Mouse (Mus musculus) urinary bladder, postnatal 25 days (tissue): ENCODE measurements around the gene 4930404N11Rik.

Experiments
- DNase-seq: peaks from one replicate; pipeline ENCODE4 v3.0.0; 2022; ENCODE audit warnings: low spot score

4930404N11Rik gene

GRCm38 (mm10) chr10:81379809-81380378, 14.3 kb upstream of the 4930404N11Rik start:
- DNase-seq, result no peak

- DNase-seq, result no peak
Measured at GRCm38 (mm10) chr10:81379183-81379553, 13.6 kb upstream of the 4930404N11Rik start.

GRCm38 (mm10) chr10:81378553-81379182, 13.1 kb upstream of the 4930404N11Rik start:
- DNase-seq, result peak; percentile 100

- DNase-seq, result no peak
Measured at GRCm38 (mm10) chr10:81377793-81378552, 12.4 kb upstream of the 4930404N11Rik start, which contains the start of gene Fzr1. Gene Fzr1, minus strand, starts transcription at chr10:81378516.

GRCm38 (mm10) chr10:81377362-81377664, 11.7 kb upstream of the 4930404N11Rik start:
- DNase-seq, result no peak

- DNase-seq, result no peak
Measured at GRCm38 (mm10) chr10:81376561-81377361, 11.1 kb upstream of the 4930404N11Rik start.

- DNase-seq, result no peak
Measured at GRCm38 (mm10) chr10:81375322-81375721, 9.7 kb upstream of the 4930404N11Rik start.

GRCm38 (mm10) chr10:81367207-81367495, 1.5 kb upstream of the 4930404N11Rik start:
- no peak for DNase-seq

- DNase-seq, result no peak
Measured at GRCm38 (mm10) chr10:81366477-81367206, 1.0 kb upstream of the 4930404N11Rik start.

- no peak for DNase-seq
Measured at GRCm38 (mm10) chr10:81365073-81365472, 543 bp downstream of the 4930404N11Rik start.

GRCm38 (mm10) chr10:81364666-81365065, 950 bp downstream of the 4930404N11Rik start:
- DNase-seq, result no peak

GRCm38 (mm10) chr10:81363436-81364346, 1.9 kb downstream of the 4930404N11Rik start:
- no peak for DNase-seq

GRCm38 (mm10) chr10:81362336-81362949, 3.2 kb downstream of the 4930404N11Rik start:
- DNase-seq, result no peak

GRCm38 (mm10) chr10:81360721-81361120, 4.9 kb downstream of the 4930404N11Rik start:
- no peak for DNase-seq

GRCm38 (mm10) chr10:81358841-81359240, 6.8 kb downstream of the 4930404N11Rik start:
- no peak for DNase-seq

GRCm38 (mm10) chr10:81358209-81358608, 7.4 kb downstream of the 4930404N11Rik start:
- DNase-seq, result no peak

GRCm38 (mm10) chr10:81356991-81357844, 8.4 kb downstream of the 4930404N11Rik start, which contains the start of gene Mfsd12:
Gene Mfsd12, plus strand, starts transcription at chr10:81357491.
- DNase-seq, result peak; percentile 88

- no peak for DNase-seq
Measured at GRCm38 (mm10) chr10:81356352-81356990, 9.1 kb downstream of the 4930404N11Rik start.

GRCm38 (mm10) chr10:81355533-81355932, 10.1 kb downstream of the 4930404N11Rik start:
- DNase-seq, result no peak
